Mouse (Mus musculus): Measurements from ENCODE around the gene Gm17606. TPM values are rescaled to one million over a fixed set of nuclear protein-coding genes. Genes with fewer than 3 reads are reported as not detected.

Gene Gm17606
- total RNA-seq, 2 experiments from 2014 or later, result not detected

DNA sequence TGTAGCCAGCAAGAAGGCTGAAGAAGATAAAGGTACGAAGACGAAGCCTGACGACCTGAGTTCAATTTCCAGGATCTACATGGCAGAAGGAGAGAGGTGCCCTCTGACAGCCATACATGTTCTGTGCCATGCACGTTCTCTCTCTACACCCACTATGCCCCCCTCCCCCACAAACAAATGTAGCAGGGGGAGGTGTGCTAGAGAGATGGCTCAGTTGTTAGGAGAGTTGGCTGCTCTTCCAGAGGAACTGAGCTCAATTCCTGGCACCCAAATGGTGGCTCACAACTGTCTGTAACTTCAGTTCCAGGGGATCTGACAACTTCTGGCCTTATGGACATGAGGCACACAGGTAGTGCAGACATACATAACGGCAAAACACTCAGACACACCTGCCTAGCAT lies 35.5 kb downstream of the Gm17606 start:
- no peak overlapping the region for H3K4me3 ChIP-seq
- H3K27ac ChIP-seq, result no peak overlapping the region
- no peak for DNase-seq (ENCODE audit: extremely low spot score in 1 of 2, low spot score in 2 of 2)
- intact Hi-C loops (cut with DNase I), result no loop called here
- no peak for TF ChIP-seq CTCF (IDR thresholded peaks at IDR 0.05)

DNA sequence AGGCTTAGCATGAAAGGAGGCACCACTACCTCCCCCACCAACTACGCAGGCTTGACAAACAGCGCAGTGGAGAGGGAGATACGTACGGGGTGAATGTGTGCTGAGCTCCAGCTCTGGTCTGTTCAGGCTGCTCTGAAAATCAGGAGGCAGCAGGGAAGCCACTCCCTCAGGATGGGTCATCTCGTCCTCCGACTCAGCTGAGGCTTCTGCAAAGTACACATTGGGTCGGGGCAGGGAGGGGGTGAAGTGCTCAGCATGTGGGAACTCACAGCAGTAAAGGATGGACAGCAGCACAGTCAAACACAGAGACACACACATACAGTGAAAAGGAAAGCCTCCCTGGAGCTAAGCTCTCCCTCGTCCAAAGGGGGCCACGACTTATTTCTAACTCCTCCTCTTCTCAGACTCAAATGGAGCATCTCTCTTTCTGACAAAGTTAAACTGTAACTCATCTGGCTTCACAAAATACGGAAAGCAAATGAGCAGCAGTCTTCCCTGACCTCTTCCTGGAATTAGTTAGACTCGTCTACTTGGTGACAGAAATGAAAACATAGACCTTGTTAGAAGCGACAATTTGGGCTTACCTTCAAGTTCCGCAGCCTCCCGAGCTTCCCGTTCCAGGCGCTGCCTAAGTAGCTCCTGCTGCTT lies 38.0 kb downstream of the Gm17606 start:
- no peak for TF ChIP-seq CTCF (IDR thresholded peaks at IDR 0.05)
- H3K4me3 ChIP-seq, result no peak overlapping the region
- no peak overlapping the region for H3K27ac ChIP-seq
- intact Hi-C loops (cut with DNase I), result no loop called here
- DNase-seq (ENCODE audit: extremely low spot score in 1 of 2, low spot score in 2 of 2), result no peak

- TF ChIP-seq CTCF (IDR thresholded peaks at IDR 0.05), result no peak
- no peak for DNase-seq (ENCODE audit: extremely low spot score in 1 of 2, low spot score in 2 of 2)
- intact Hi-C loops (cut with DNase I), result no loop called here
- H3K4me3 ChIP-seq, result no peak overlapping the region
- no peak overlapping the region for H3K27ac ChIP-seq
Observed at GRCm38 (mm10) chr14:54682396-54682795, 41.6 kb downstream of the Gm17606 start.

DNA sequence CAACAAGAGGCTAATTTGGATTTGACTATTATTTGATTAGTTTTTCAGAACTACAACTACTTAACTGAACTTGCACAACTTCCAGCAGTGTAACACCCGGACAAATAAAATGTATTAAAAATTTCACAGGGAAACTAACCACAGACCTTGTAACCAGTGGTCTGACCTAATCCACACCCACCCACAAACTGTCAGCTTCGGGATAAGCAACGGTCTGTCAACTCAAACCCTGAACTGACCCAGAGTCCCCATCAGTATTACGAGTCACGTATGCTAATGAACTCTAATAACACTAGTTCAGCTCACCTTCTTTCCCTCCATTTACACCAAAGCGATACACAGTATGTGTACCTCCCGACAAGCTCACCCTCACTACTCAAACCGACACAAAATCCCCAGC lies 44.7 kb downstream of the Gm17606 start:
- TF ChIP-seq CTCF (IDR thresholded peaks at IDR 0.05), result no peak
- intact Hi-C loops (cut with DNase I), result no loop called here
- DNase-seq (ENCODE audit: extremely low spot score in 1 of 2, low spot score in 2 of 2), result no peak
- H3K4me3 ChIP-seq, result peak overlapping the region; percentile 99
- H3K27ac ChIP-seq, result peak overlapping the region; percentile 97

DNA sequence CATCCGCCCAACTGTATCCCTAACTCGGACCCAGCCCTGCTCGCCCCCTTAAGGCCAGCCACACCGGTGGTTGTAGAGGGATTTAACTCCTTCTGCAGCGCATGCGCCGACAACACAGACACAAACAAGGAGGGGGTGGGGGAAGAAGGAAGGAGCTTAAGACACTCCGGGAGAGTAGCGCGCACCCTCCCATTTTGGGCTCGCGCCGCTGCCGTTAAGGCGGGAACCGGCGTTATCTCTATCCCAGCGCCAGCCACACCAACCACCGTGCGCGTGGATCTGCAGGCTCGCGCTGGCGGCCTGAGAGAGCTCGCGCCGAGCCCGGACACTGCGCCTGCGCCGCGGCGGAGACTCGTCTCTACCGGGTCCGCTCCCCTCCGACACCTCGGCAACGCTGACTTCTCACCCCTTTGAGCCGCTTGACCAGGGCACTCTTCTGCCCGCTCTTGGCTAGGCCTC lies 45.3 kb downstream of the Gm17606 start, which contains the start of gene 1700123O20Rik:
Gene 1700123O20Rik, plus strand, starts transcription at position 154 of the 459 bp plus-strand sequence.
- intact Hi-C loops (cut with DNase I), result loop anchor here (2.0 kb wide), 1 partner anchor 33 kb away; no protein-coding TSS in a partner anchor
- peak within 1 kb of the TSS; percentile 99 for H3K4me3 ChIP-seq
- peak; percentile 39 for TF ChIP-seq CTCF (IDR thresholded peaks at IDR 0.05)
- H3K27ac ChIP-seq, result peak within 1 kb of the TSS; percentile 97
- no peak for DNase-seq (ENCODE audit: extremely low spot score in 1 of 2, low spot score in 2 of 2)

DNA sequence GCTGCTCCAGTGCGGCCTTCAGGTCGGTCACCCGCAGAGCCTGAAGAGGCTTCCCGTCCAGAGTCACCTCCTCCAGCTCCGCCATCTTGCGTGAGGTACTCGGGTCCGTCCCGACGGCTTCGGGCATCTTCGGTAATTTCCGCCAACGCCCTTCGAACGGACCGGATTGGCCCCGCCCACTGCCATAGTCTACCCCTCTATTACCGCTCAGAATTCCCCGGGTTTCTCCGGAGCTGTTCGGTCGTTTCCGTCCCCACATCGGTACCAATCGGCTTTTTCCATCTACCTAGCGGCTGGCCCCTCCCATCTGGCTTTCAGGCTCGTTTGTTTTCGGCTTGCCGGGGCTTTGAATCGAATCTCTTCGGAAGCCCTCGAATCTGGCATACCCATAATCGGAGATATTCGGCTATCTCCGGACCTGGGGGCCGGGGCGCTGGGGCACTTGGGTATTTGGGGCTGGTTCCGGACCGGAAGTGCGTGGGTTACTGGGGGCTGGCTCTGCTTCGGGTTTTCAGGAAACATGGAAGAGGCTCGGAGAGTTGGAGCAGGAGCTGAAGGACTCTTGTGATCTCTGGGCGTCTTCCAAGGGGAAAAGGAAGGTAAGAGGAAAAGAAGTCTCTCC lies 45.9 kb downstream of the Gm17606 start, which contains the start of gene Acin1:
Gene Acin1, minus strand, starts transcription at position 410 of the 622 bp plus-strand sequence.
- H3K4me3 ChIP-seq, result peak within 1 kb of the TSS; percentile 99
- peak within 1 kb of the TSS; percentile 97 for H3K27ac ChIP-seq
- TF ChIP-seq CTCF (IDR thresholded peaks at IDR 0.05), result no peak
- intact Hi-C loops (cut with DNase I), result loop anchor here (2.0 kb wide), 1 partner anchor 34 kb away; no protein-coding TSS in a partner anchor
- peak; percentile 100 for DNase-seq (ENCODE audit: extremely low spot score in 1 of 2, low spot score in 2 of 2)

DNA sequence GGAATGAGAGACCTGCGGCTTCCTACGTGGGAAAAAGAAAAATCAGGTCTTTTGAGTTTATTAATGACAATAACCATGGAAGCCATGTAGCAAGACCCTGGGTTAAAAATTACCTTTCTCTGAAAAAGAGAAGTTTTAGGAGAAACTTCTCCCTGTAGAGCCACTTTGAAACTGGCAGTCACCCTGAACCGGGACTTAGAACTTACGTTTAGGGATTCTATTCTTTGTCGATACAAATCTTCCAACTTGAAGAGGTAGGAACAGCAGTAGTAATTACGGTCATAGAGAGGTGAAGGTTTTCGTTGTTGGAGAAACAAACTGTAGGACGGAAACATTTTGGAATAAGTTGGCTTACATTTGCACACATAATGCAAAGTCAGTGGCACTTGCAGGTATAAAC lies 46.5 kb downstream of the Gm17606 start:
- H3K27ac ChIP-seq, result peak overlapping the region; percentile 79
- intact Hi-C loops (cut with DNase I), result loop anchor here (2.0 kb wide), 1 partner anchor 34 kb away; no protein-coding TSS in a partner anchor

GRCm38 (mm10) chr14:54695042-54695441 lies 54.3 kb downstream of the Gm17606 start:
- Histone ChIP-seq H3K4me3 (no peak overlapping the region), H3K27ac (no peak overlapping the region)
- intact Hi-C loops (cut with DNase I), result no loop called here
- no peak for TF ChIP-seq CTCF (IDR thresholded peaks at IDR 0.05)
- DNase-seq (ENCODE audit: extremely low spot score in 1 of 2, low spot score in 2 of 2), result no peak

More for the DNA sequence above, 46.5 kb downstream of the Gm17606 start:
- no peak for TF ChIP-seq CTCF (IDR thresholded peaks at IDR 0.05)
- DNase-seq (ENCODE audit: extremely low spot score in 1 of 2, low spot score in 2 of 2), result no peak
- H3K4me3 ChIP-seq, result peak overlapping the region; percentile 56

- no peak for TF ChIP-seq CTCF (IDR thresholded peaks at IDR 0.05)
- DNase-seq (ENCODE audit: extremely low spot score in 1 of 2, low spot score in 2 of 2), result no peak
- intact Hi-C loops (cut with DNase I), result no loop called here
- H3K27ac ChIP-seq, result no peak overlapping the region
- no peak overlapping the region for H3K4me3 ChIP-seq
Observed at GRCm38 (mm10) chr14:54696752-54697151, 56.0 kb downstream of the Gm17606 start.

Small RNA genes within 50 kb of the gene (microRNA-seq; reads per million reads assigned to microRNA genes)
- gene Mir686, result 0 reads per million in 2 experiments
- gene Mir6948, result 0 reads per million in 2 experiments

Other genes starting within 250 kb of the Gm17606 start
- 1 to 10 TPM; 1.6 to 3.4 TPM for gene Slc7a7, start 223.2 kb upstream of the Gm17606 start, total RNA-seq (2021)
- 10 to 100 TPM; 78.6 to 79.2 TPM for gene Mrpl52, start 214.0 kb upstream of the Gm17606 start, total RNA-seq (2021)
- gene Mmp14, start 209.3 kb upstream of the Gm17606 start, total RNA-seq (2021), result 10 to 100 TPM; 10.3 to 13.8 TPM
- 10 to 100 TPM; 18.9 to 25.0 TPM for gene Lrp10, start 176.8 kb upstream of the Gm17606 start, total RNA-seq (2021)
- 1 to 10 TPM; 3.2 to 7.2 TPM for gene Rem2, start 164.9 kb upstream of the Gm17606 start, total RNA-seq (2021)
- gene Prmt5, start 123.4 kb upstream of the Gm17606 start, total RNA-seq (2021), result 10 to 100 TPM; 46.5 to 48.3 TPM
- gene Haus4, start 86.3 kb upstream of the Gm17606 start, total RNA-seq (2021), result 1 to 10 TPM; 2.2 to 2.7 TPM
- gene Ajuba, start 63.4 kb upstream of the Gm17606 start, total RNA-seq (2021), result 1 to 10 TPM; 1.3 to 2.8 TPM
- 1 to 10 TPM; 8.3 to 9.0 TPM for gene 4931414P19Rik, start 35.0 kb upstream of the Gm17606 start, total RNA-seq (2021)
- 100 to 1,000 TPM; 166 to 167 TPM for gene Psmb5, start 22.9 kb upstream of the Gm17606 start, total RNA-seq (2021)
- not detected for gene Psmb11, start 19.5 kb upstream of the Gm17606 start, total RNA-seq (2021)
- gene Cdh24, start 412 bp downstream of the Gm17606 start, total RNA-seq (2021), result 10 to 100 TPM in 1 of 2 experiments, 1 to 10 TPM in 1; 8.2 to 11.3 TPM
- 10 to 100 TPM; 20.2 to 22.7 TPM for gene 1700123O20Rik, start 45.3 kb downstream of the Gm17606 start, total RNA-seq (2021)
- gene Acin1, start 46.0 kb downstream of the Gm17606 start, total RNA-seq (2021), result 100 to 1,000 TPM; 200 to 232 TPM
- not detected for gene Gm29776, start 57.9 kb downstream of the Gm17606 start, total RNA-seq (2021)
- gene Cebpe, start 71.2 kb downstream of the Gm17606 start, total RNA-seq (2021), result not detected
- gene Slc7a8, start 141.0 kb downstream of the Gm17606 start, total RNA-seq (2021), result 10 to 100 TPM; 54.3 to 58.6 TPM
- gene Rnf212b, start 173.2 kb downstream of the Gm17606 start, total RNA-seq (2021), result not detected
- gene Homez, start 230.0 kb downstream of the Gm17606 start, total RNA-seq (2021), result 10 to 100 TPM; 19.4 to 20.8 TPM
- 10 to 100 TPM; 18.6 to 21.2 TPM for gene Ppp1r3e, start 236.6 kb downstream of the Gm17606 start, total RNA-seq (2021)
- gene Bcl2l2, start 242.4 kb downstream of the Gm17606 start, total RNA-seq (2021), result 100 to 1,000 TPM; 132 to 137 TPM
- 1 to 10 TPM; 2.8 to 3.7 TPM for gene Gm20521, start 242.5 kb downstream of the Gm17606 start, total RNA-seq (2021)